Mouse (Mus musculus) 416B (cell line): Measurements from ENCODE around the gene Ust.
A peak's percentile ranks its signal among the peaks of the same experiment; 100 is the strongest.

ENCODE experiments used
- DNase-seq: peaks from one replicate; pipeline ENCODE4 v3.0.0; 2011; ENCODE audit warnings: low read depth

The Ust gene

GRCm38 (mm10) chr10:8320771-8321170 lies 197.9 kb downstream of the Ust start:
- DNase-seq: no peak

- DNase-seq: no peak
Observed at GRCm38 (mm10) chr10:8309435-8309834, 209.2 kb downstream of the Ust start.

- DNase-seq: no peak
Observed at GRCm38 (mm10) chr10:8304211-8304610, 214.4 kb downstream of the Ust start.

GRCm38 (mm10) chr10:8299166-8299565 lies 219.5 kb downstream of the Ust start:
- DNase-seq: no peak

GRCm38 (mm10) chr10:8297214-8297613 lies 221.4 kb downstream of the Ust start:
- DNase-seq: no peak

GRCm38 (mm10) chr10:8290661-8291060 lies 228.0 kb downstream of the Ust start:
- no peak for DNase-seq

- no peak for DNase-seq
Observed at GRCm38 (mm10) chr10:8287350-8287791, 231.3 kb downstream of the Ust start.

GRCm38 (mm10) chr10:8283991-8284390 lies 234.6 kb downstream of the Ust start:
- DNase-seq: no peak

GRCm38 (mm10) chr10:8277094-8277493 lies 241.5 kb downstream of the Ust start:
- DNase-seq: peak; percentile 13

GRCm38 (mm10) chr10:8269681-8270080 lies 248.9 kb downstream of the Ust start:
- no peak for DNase-seq

GRCm38 (mm10) chr10:8259716-8260115 lies 258.9 kb downstream of the Ust start:
- DNase-seq: no peak

GRCm38 (mm10) chr10:8250005-8250404 lies 268.6 kb downstream of the Ust start:
- DNase-seq: no peak

GRCm38 (mm10) chr10:8242336-8242735 lies 276.3 kb downstream of the Ust start:
- peak; percentile 73 for DNase-seq

GRCm38 (mm10) chr10:8240703-8241102 lies 277.9 kb downstream of the Ust start:
- DNase-seq: no peak

- peak; percentile 81 for DNase-seq
Observed at GRCm38 (mm10) chr10:8240242-8240641, 278.4 kb downstream of the Ust start.

GRCm38 (mm10) chr10:8236780-8237571 lies 281.6 kb downstream of the Ust start:
- no peak for DNase-seq

- DNase-seq: no peak
Observed at GRCm38 (mm10) chr10:8233148-8233901, 285.3 kb downstream of the Ust start.

GRCm38 (mm10) chr10:8232535-8232934 lies 286.1 kb downstream of the Ust start:
- DNase-seq: no peak

GRCm38 (mm10) chr10:8228375-8228743 lies 290.3 kb downstream of the Ust start:
- no peak for DNase-seq

- no peak for DNase-seq
Observed at GRCm38 (mm10) chr10:8227705-8228374, 290.8 kb downstream of the Ust start.

- no peak for DNase-seq
Observed at GRCm38 (mm10) chr10:8226650-8227049, 292.0 kb downstream of the Ust start.

- no peak for DNase-seq
Observed at GRCm38 (mm10) chr10:8224641-8225040, 294.0 kb downstream of the Ust start.

GRCm38 (mm10) chr10:8224046-8224445 lies 294.6 kb downstream of the Ust start:
- DNase-seq: no peak
